Mouse (Mus musculus) limb, embryonic 12.5 days (tissue): ENCODE measurements around the gene Fam184a. TPM values are rescaled to one million over a fixed set of nuclear protein-coding genes. Genes with fewer than 3 reads are reported as not detected.
"Not testable (repeated sequence)": the region's sequence is repeated elsewhere in the genome, so short reads cannot be mapped to it uniquely, and the experiment has no call there.

ENCODE experiments used
- ATAC-seq: fragments of 200-750 bp; cut with Nextera tagmentation; 2 replicates; pipeline ENCODE4 v1.8.0; 2017; ENCODE audit warnings: low read depth, moderate TSS enrichment; ENCODE audit not compliant: insufficient number of reproducible peaks, insufficient read depth, low FRiP score, low TSS enrichment
- H3K27ac ChIP-seq: fragments of 300-500 bp; sonication (generic); 2 replicates; pipeline ENCODE4 v1.5.1; 2016; ENCODE audit warnings: mild to moderate bottlenecking, moderate library complexity
- H3K27me3 ChIP-seq: fragments of 300-500 bp; sonication (generic); 2 replicates; pipeline ENCODE4 v1.6.1; 2016; ENCODE audit warnings: mild to moderate bottlenecking, moderate library complexity
- H3K36me3 ChIP-seq: fragments of 300-500 bp; sonication (generic); 2 replicates; pipeline ENCODE4 v1.6.1; 2016; ENCODE audit warnings: mild to moderate bottlenecking, moderate library complexity
- H3K4me1 ChIP-seq: fragments of 300-500 bp; sonication (generic); replicated peaks from 2 replicates; pipeline ENCODE4 v1.6.1; 2016
- H3K4me2 ChIP-seq: fragments of 300-500 bp; sonication (generic); 2 replicates; pipeline ENCODE4 v1.6.1; 2016; ENCODE audit warnings: mild to moderate bottlenecking, moderate library complexity
- H3K4me3 ChIP-seq: fragments of 300-500 bp; sonication (generic); replicated peaks from 2 replicates; pipeline ENCODE4 v1.5.1; 2016; ENCODE audit warnings: mild to moderate bottlenecking
- H3K9ac ChIP-seq: fragments of 300-500 bp; sonication (generic); replicated peaks from 2 replicates; pipeline ENCODE4 v1.6.1; 2016; ENCODE audit warnings: mild to moderate bottlenecking, moderate library complexity
- H3K9me3 ChIP-seq: fragments of 300-500 bp; sonication (generic); 2 replicates; pipeline ENCODE4 v1.6.1; 2016; ENCODE audit warnings: mild to moderate bottlenecking, moderate library complexity
- WGBS: fragments of 180-500 bp; shearing (Covaris S2); methylation state at CpG from one replicate; pipeline ENCODE4 v1.1.7; 2016; 5-methylcytosine and 5-hydroxymethylcytosine counted together
- polyA plus RNA-seq: library from polyadenylated mRNA; unstranded; fragments of >200 nt; fragmentation: Nextera tagmentation; extraction: Ambion mirVana; gene quantifications from 2 replicates; pipeline ENCODE4 v1.2.1, GENCODE M21; 2016

The Fam184a gene
- polyA plus RNA-seq, 1 experiment from 2014 or later: 8.6 TPM

GRCm38 (mm10) chr10:53634160-53634559 is 116.8 kb downstream of the Fam184a start:
- Histone ChIP-seq H3K36me3 (no peaks in the 10 kb centered on the region), H3K4me1 (no peaks in the 10 kb centered on the region), H3K27ac (no peak overlapping the region), H3K27me3 (no peaks in the 10 kb centered on the region), H3K9me3 (no peaks in the 10 kb centered on the region), H3K9ac (no peak overlapping the region), H3K4me3 (no peak overlapping the region), H3K4me2 (no peak overlapping the region)
- ATAC-seq: no peak
- 84% methylated on average over 10 of the region's 10 CpGs for WGBS

DNA sequence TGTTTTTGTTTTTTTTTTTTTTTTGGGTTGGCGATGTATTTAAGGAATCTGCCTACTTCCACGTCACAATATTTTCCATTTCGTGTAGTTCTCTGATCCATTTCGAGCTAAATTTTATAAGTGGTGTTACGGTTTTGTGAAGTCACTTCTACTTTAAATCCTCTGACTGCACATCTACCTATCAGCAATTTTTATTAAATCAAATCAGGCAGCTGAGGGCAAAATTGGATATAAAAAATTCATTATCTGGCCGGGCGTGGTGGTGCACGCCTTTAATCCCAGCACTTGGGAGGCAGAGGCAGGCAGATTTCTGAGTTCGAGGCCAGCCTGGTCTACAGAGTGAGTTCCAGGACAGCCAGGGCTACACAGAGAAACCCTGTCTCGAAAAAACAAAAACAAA is 120.6 kb downstream of the Fam184a start, which contains the start of gene Mcm9:
Gene Mcm9 (minus strand): TSS at position 101 of the 400 bp plus-strand sequence.
- peak within 1 kb of the TSS; percentile 49 for H3K4me2 ChIP-seq
- H3K4me3 ChIP-seq: peak within 1 kb of the TSS; percentile 72
- peak within 1 kb of the TSS; percentile 82 for H3K9ac ChIP-seq
- not testable (repeated sequence) for H3K9me3 ChIP-seq, ATAC-seq, H3K36me3 ChIP-seq, H3K27me3 ChIP-seq
- H3K4me1 ChIP-seq: peaks cover 11% of the 10 kb centered on the region
- peak within 1 kb of the TSS; percentile 96 for H3K27ac ChIP-seq
- 59% methylated on average over 10 of the region's 10 CpGs for WGBS

- peak; percentile 96 for ATAC-seq
- H3K4me2 ChIP-seq: peak overlapping the region; percentile 49
Observed at GRCm38 (mm10) chr10:53629918-53630250, 121.0 kb downstream of the Fam184a start.

DNA sequence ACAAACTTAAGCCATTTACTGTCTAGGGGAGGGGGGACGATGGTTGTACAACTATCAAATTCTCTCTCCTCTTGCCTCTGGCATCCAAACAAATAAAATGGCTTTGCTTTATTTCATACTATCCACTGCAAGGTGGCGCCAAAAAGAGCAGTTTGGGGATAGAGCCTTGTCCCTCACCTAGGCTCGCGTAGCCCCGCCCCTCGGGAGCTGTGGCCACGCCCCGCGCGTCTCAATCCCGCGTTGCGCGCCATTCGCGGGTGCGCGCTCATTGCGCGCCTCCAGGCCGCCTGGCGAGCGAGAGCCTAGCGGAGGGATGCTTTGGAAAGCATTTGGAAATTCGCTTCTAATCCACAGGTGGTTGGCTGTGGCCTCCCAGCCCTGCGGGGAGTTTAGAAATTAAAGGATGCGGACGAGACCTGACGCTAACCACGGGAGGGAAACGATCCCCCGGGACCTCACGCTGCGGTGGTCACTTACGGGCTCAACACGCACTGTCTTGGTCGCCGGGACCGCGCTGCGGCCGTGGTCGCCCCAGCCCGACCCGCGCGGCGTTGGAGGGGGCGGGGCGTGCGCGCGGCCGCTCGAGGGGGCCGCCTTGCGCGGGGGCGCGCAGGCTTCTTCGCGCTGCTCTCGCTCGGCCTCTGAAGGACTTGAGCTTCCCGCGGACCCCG is 121.5 kb downstream of the Fam184a start:
- ATAC-seq: peak; percentile 77
- Histone ChIP-seq H3K9me3 (no peaks in the 10 kb centered on the region), H3K9ac (peak overlapping the region; percentile 82), H3K4me1 (peaks cover 11% of the 10 kb centered on the region), H3K27me3 (no peaks in the 10 kb centered on the region), H3K36me3 (peaks cover 12% of the 10 kb centered on the region), H3K4me2 (peak overlapping the region; percentile 49), H3K4me3 (peak overlapping the region; percentile 72), H3K27ac (peak overlapping the region; percentile 96)
- WGBS: under 1% methylated on average over 67 of the region's 67 CpGs

More at GRCm38 (mm10) chr10:53629918-53630250, 121.0 kb downstream of the Fam184a start:
- no peaks in the 10 kb centered on the region for H3K27me3 ChIP-seq
- H3K36me3 ChIP-seq: peaks cover 8% of the 10 kb centered on the region
- peak overlapping the region; percentile 72 for H3K4me3 ChIP-seq
- H3K9me3 ChIP-seq: no peaks in the 10 kb centered on the region
- under 1% methylated on average over 35 of the region's 35 CpGs for WGBS
- peaks cover 11% of the 10 kb centered on the region for H3K4me1 ChIP-seq
- peak overlapping the region; percentile 96 for H3K27ac ChIP-seq
- H3K9ac ChIP-seq: peak overlapping the region; percentile 82

DNA sequence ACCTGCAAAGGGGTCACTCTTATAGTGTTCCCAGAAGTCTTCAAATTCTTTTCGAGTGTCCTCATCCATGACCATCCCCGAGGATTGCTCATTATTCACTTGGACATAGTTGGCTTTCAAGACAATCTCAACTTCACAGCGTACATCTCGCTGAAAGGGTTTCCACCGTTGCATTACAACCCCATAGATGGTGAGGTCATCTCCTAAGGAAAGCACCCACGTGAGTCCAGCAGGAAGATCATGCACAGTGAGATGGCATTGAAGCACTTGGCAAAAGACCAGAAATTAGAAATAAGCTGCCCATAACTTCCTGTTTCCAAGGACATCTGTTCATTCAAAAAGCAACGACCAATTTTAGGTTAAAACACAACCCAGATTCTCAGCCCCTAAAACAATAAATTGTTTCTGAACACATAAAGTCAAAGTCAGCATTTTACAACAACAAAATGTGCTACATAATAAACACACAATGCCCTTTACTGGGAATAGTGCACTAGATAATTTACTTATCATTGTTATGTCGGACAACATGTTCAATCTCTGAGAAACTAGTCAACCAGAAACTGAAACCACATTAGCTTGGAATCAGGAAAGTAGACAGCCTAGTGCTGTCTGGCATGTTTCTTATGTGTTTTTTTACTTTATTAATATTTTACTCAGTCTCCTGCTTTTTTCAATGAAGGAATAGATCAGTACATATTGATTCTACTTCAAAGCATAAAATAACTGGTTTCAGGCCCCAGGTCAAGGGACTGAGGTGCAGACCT is 134.9 kb downstream of the Fam184a start:
- Histone ChIP-seq H3K36me3 (peaks cover 58% of the 10 kb centered on the region), H3K4me2 (no peak overlapping the region), H3K27ac (no peak overlapping the region), H3K9ac (no peak overlapping the region), H3K9me3 (no peaks in the 10 kb centered on the region), H3K27me3 (no peaks in the 10 kb centered on the region), H3K4me1 (no peaks in the 10 kb centered on the region), H3K4me3 (no peak overlapping the region)
- WGBS: 94% methylated on average over 8 of the region's 8 CpGs
- ATAC-seq: no peak

- peaks cover 59% of the 10 kb centered on the region for H3K36me3 ChIP-seq
- no peaks in the 10 kb centered on the region for H3K27me3 ChIP-seq
- no peak overlapping the region for H3K4me3 ChIP-seq
- 71% methylated on average over 1 of the region's 1 CpGs for WGBS
- H3K4me1 ChIP-seq: no peaks in the 10 kb centered on the region
- no peak for ATAC-seq
- H3K9ac ChIP-seq: no peak overlapping the region
- no peaks in the 10 kb centered on the region for H3K9me3 ChIP-seq
- H3K27ac ChIP-seq: no peak overlapping the region
- H3K4me2 ChIP-seq: no peak overlapping the region
Observed at GRCm38 (mm10) chr10:53613955-53614354, 137.0 kb downstream of the Fam184a start.

DNA sequence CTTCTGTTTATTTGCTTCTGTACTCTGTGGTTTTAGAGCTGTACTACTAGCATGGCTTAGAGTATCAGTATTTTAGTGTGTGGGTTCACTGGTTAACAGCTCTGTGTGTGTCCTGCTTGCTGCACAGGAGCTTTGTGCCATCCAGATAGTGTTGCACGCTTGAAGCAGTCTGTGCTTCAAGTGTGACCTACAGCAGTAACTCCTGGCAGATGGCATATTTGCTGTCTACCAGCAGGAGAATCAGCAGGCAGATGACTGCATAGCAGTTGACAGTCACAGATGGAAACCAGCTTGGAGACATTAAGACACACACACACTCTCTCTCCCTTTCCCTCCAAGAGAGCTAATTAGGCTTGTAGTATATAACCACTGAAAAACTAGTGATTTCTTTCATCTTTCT is 138.8 kb downstream of the Fam184a start:
- Histone ChIP-seq H3K27me3 (no peaks in the 10 kb centered on the region), H3K36me3 (peaks cover 71% of the 10 kb centered on the region), H3K9ac (no peak overlapping the region), H3K4me1 (no peaks in the 10 kb centered on the region), H3K27ac (no peak overlapping the region), H3K4me2 (no peak overlapping the region), H3K4me3 (no peak overlapping the region), H3K9me3 (no peaks in the 10 kb centered on the region)
- WGBS: 79% methylated on average over 1 of the region's 1 CpGs
- ATAC-seq: no peak

GRCm38 (mm10) chr10:53608274-53608673 is 142.6 kb downstream of the Fam184a start:
- H3K4me3 ChIP-seq: no peak overlapping the region
- no peak overlapping the region for H3K27ac ChIP-seq
- no peak for ATAC-seq
- no peak overlapping the region for H3K4me2 ChIP-seq
- peaks cover 74% of the 10 kb centered on the region for H3K36me3 ChIP-seq
- no peaks in the 10 kb centered on the region for H3K9me3 ChIP-seq
- no peaks in the 10 kb centered on the region for H3K27me3 ChIP-seq
- H3K4me1 ChIP-seq: no peaks in the 10 kb centered on the region
- WGBS: 65% methylated on average over 2 of the region's 2 CpGs
- no peak overlapping the region for H3K9ac ChIP-seq

DNA sequence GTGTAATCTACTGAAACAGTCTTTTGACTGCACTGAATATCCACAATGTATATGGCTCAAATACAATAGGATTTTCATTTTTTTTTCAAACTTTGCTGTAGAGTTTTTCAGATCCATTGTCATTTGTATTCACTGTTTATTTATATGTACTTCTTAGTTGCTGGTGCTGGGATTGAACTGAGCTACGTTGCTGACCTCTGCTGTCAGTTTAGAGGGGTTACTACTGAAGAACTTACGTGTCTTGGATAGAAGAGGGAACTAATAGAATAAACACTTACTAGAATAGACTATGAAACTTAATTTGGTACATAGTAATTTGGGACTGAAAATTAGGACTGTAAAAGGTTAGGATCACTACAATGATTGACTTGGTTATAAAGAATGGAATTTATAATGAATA is 145.6 kb downstream of the Fam184a start:
- 85% methylated on average over 2 of the region's 2 CpGs for WGBS
- peaks cover 82% of the 10 kb centered on the region for H3K36me3 ChIP-seq
- no peak overlapping the region for H3K4me3 ChIP-seq
- no peaks in the 10 kb centered on the region for H3K27me3 ChIP-seq
- H3K4me1 ChIP-seq: 0 out of 2 replicates have a peak, but pooled peaks cover 2% of the 10 kb centered on the region
- no peaks in the 10 kb centered on the region for H3K9me3 ChIP-seq
- H3K27ac ChIP-seq: no peak overlapping the region
- ATAC-seq: no peak
- H3K9ac ChIP-seq: no peak overlapping the region
- H3K4me2 ChIP-seq: no peak overlapping the region

- H3K4me3 ChIP-seq: peak overlapping the region; percentile 20
- no peak for ATAC-seq
- no peak overlapping the region for H3K9ac ChIP-seq
- peak overlapping the region; percentile 67 for H3K4me2 ChIP-seq
- no peak overlapping the region for H3K27ac ChIP-seq
- 55% methylated on average over 5 of the region's 5 CpGs for WGBS
- no peaks in the 10 kb centered on the region for H3K9me3 ChIP-seq
- no peaks in the 10 kb centered on the region for H3K27me3 ChIP-seq
- peaks cover 23% of the 10 kb centered on the region for H3K4me1 ChIP-seq
- H3K36me3 ChIP-seq: peaks cover 29% of the 10 kb centered on the region
Observed at GRCm38 (mm10) chr10:53598821-53599220, 152.1 kb downstream of the Fam184a start.

DNA sequence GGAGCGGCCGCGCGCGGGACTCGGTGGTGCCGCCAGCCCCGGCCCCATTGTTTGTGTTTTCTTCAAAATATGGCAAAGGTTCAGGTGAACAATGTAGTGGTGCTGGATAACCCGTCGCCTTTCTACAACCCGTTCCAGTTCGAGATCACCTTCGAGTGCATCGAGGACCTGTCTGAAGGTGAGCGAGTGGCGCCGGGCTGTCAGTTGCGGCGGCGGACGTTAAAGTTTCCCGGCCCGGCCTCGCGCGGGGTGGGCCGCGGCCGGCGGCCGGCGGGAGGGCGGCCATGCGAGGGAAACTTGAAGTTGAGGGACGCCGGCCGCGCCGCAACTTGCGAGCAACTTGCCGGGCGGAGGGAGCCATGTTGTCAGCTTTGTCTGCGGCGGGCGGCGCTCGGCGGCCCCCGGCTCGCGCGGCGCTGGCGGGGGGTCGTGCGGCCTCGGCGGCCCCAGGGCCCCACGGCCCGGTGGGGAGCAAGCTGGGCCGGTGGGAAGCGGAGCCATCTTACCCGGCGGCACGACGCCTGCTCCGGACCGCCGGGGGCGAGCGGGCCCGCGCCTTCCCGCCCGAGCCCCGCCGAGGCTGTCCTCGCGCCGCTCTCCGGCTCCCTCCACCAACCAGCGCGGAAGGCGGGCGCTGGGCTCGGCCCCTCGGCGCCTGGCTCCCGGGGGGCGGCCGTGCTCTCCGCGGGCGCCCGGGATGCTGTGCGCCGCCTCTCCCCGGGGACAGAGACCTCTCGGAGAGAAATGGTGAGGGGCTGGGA is 153.6 kb downstream of the Fam184a start:
- no peak; the same call in 1 of the 2 replicates for ATAC-seq
- H3K9ac ChIP-seq: peak overlapping the region; percentile 99

More for the DNA sequence above, 153.6 kb downstream of the Fam184a start:
- peak overlapping the region; percentile 67 for H3K4me2 ChIP-seq
- WGBS: under 1% methylated on average over 80 of the region's 99 CpGs
- H3K36me3 ChIP-seq: peaks cover 14% of the 10 kb centered on the region; the same call in 1 of the 2 replicates
- peak overlapping the region; percentile 98 for H3K4me3 ChIP-seq
- H3K4me1 ChIP-seq: peaks cover 23% of the 10 kb centered on the region
- H3K27me3 ChIP-seq: no peaks in the 10 kb centered on the region
- H3K9me3 ChIP-seq: no peaks in the 10 kb centered on the region
- peak overlapping the region; percentile 100 for H3K27ac ChIP-seq
